Mouse (Mus musculus) activated CD4-positive, CD25-positive, alpha-beta regulatory T cell, adult 4 months (primary cell): ENCODE results near the gene Cpa5. TPM values are rescaled to one million over a fixed set of nuclear protein-coding genes. Genes with fewer than 3 reads are reported as not detected.

Experiments
- ATAC-seq: one replicate; pipeline ENCODE4 v1.8.0; 2017
- polyA plus RNA-seq, 2 experiments: library from polyadenylated mRNA; unstranded; fragments of 100-300 nt; shearing (Covaris generic); gene quantifications; one replicate each; pipeline ENCODE4 v1.2.1; 2017

The Cpa5 gene
- polyA plus RNA-seq, 2 experiments from 2014 or later: not detected

GRCm38 (mm10) chr6:30604342-30604867, 6.4 kb upstream of the Cpa5 start:
- no peak for ATAC-seq

DNA sequence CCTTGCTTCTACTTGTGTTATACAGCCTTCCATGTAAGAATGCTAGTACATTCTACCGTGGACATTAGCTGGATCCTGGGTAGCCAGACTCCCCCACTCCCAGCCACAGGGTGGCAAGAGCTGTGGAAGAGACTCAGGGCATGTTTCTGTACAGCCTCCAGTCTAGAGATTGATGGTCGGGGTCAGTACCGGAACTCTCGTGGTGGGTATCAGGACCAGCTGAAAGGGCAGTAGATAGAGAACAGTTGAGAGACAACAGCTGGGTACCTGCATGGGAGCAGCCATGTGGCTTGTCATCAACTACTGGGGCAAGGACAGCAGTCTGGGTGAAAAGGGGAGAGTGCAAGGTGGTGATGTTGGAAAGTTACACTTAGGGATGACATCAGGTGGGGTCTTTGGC, 5.7 kb upstream of the Cpa5 start:
- no peak for ATAC-seq

GRCm38 (mm10) chr6:30605672-30606071, 5.1 kb upstream of the Cpa5 start:
- ATAC-seq: no peak

DNA sequence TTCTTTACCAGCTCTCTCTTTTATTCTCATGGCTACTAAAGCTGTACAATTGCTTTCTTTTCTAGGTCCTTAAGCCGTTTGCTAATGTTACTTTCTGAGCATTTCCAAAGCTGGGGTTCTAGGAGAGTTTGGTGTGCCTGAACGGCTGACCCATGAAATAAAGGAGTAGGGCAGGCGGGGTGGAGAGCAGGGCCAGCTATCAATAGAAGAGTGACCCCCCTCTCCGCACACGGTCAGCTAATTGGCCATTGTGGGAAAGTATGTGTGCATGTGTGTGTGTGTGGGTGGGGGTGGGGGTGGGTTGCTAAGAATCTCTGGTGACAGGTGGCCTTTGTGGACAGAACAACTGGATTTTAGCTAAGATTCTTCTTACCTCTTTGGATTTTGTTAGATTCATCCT, 402 bp downstream of the Cpa5 start:
- no peak for ATAC-seq

- ATAC-seq: no peak
Measured at GRCm38 (mm10) chr6:30614251-30614650, 3.4 kb downstream of the Cpa5 start.

DNA sequence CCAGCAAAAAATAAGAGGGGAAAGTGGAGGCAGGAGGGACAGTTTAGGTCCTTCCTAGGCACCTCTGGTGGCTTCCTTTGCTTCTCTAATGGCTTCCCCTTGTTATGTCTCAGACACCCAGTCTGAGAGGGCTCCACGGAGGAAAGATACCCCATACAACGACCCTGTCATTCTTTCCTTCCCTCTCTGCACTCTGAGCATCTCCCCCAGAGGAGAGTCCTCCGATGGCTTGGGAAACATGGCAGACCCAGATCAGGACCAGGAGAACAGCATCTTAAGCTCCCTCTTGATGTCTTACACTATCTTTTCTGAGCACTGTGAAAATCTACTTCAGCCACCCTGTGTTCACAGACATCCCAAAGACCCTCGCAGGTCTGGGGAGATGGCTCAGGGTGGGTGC, 4.9 kb downstream of the Cpa5 start:
- no peak for ATAC-seq

DNA sequence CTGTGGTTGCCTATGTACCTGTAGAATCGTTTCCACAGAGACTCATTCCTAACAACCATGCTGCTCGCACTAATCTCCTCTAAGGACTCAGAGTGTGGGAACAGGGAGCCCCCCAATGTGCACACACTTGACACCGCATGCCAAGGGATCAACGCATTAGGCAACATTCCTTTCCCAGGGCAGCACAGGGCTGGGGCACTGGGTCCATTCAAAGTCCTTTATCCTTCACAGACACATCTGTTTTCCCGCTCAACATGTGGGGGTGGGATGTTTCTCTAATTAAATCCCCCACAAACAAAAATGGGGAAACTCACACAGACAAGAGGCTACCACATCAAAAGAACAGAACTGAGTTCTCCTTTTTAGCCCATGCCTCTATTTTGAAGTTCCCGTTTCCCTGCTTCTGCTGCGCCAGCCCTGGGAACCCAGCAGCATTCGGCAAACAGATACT, 5.7 kb downstream of the Cpa5 start:
- ATAC-seq: no peak

DNA sequence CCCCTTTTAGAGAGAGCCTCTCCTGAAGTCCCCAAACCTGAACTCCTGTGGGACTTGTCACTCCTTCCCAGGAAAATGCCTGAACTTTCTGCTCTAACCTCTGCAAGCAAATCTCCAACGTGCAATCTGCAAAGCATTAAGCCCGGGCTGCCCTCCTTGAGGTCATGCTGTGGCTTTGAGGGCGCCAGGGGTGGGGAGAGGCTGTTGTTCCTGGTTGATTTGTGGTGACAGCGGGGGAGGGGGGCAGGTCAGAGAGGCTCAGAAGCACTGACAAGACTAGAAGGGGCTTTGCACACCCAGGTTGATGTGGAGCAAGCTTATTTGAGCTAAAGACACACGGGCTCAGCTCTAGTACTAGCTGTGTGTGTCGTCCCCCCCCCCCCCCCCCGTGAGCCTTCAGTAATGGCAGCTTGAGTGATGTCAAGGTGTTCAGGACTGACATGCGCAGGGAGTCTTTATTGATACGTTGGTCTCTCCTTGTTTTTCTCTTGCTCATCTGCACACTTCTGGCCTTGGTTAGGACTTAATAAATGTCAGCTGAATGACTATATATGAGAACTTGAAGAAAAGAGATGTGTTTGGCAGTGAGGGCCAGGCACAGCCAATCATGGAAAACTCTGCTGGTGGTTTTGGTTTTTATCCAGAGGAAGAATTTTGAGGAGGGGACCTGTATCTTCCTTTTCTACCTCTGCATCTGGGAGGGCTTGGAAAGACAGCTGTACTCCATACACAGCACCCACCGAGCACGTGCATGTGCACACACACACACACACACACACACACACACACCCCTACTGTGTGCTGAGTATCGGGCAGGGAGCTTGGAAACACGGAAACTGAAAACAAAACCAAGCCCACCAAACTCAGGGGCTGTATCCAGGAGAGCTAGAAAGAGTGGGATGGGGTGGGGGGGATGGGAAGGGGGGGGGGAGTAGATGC, 6.5 kb downstream of the Cpa5 start:
- ATAC-seq: no peak

DNA sequence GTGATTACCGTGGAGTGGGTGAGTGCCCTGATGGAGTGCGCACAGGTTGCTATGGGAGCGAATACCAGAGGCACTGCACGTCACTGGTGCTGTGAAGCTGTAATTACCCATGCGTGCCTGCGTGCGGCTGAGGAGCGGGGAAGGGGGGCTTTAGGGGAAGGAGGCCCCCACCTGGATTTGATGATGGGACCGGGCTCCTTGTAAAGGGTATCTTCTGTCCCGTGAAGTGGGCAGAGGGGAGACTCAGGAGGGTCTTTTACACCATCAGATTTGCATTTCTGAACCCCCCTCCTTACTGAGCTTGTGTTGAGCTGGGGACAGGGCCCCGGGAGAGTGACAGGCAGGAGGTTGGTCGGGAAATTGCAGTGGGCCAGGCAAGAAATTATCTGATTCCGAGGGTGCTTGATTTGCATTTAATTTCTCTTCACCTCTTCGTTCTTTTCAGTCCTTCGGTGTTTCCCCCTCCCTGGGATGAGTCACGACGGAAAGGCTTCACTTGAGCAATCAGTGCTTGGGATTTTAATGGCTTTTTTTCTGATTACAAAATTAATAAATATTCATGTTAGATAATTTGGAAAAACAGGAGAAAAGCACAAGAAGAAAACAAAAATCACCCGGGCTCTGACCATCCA, 7.3 kb downstream of the Cpa5 start:
- no peak for ATAC-seq

GRCm38 (mm10) chr6:30618735-30619134, 7.9 kb downstream of the Cpa5 start:
- ATAC-seq: no peak

DNA sequence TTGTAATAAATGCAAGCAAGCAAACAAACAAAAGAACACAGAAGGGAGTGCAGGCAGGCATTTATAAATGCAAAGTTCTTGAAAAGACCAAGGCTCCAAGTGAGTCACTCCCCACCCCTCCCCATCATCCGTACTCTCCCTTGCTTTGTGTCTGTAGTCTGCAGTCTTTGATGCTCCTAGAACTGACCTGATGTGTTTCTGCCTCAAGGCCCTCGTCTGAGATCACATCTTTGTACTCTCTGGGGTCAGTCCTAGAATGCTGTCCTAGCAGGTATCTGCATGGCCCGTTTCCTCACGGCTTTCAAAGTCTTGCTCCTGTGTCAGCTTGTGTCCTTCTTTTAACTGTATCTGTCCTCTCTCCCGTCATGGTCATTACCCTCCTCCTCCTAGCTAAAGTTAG, 8.8 kb downstream of the Cpa5 start:
- ATAC-seq: no peak

- no peak for ATAC-seq
Measured at GRCm38 (mm10) chr6:30620591-30620990, 9.8 kb downstream of the Cpa5 start.

DNA sequence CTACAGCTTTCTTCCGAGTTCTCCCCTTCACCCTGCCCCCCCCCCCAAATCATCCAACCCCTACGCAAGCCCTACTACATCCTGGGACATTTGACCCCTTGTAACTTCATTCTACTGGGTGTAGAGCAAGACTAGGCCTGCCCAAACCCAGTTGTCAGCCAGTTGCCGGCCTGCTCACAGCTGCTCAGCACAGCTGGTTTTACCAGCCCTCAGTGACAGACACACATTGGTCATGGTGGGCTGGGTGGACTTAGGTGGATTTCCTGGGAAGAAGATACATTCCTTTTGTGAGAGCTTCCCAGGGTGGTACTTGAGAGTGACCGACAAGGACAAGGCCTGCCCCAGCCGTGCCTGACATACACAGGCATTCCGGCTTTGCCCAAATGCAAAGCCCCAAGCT, 10.2 kb downstream of the Cpa5 start:
- no peak for ATAC-seq

- ATAC-seq: no peak
Measured at GRCm38 (mm10) chr6:30621986-30622389, 11.2 kb downstream of the Cpa5 start.

- ATAC-seq: no peak
Measured at GRCm38 (mm10) chr6:30624763-30625162, 14.0 kb downstream of the Cpa5 start.

DNA sequence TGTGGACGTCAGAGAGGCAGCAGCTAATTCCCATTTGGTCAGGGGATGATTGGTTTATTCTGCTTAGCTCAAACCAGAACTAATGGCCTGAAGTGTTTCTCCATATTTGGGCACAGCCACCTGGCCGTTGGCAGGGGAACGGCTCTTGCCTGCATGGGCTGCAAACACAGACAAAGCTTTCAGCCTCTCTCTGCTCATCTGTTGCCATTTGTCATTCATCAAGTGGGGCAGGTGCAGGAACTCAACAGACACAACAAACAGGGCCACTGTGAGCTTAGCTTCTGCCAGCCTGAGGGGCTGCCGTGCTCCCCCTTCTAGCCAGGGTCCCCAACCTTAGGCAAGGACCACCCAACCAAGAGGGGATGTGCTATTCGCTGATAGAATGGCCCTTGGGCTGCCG, 17.3 kb downstream of the Cpa5 start:
- ATAC-seq: no peak

DNA sequence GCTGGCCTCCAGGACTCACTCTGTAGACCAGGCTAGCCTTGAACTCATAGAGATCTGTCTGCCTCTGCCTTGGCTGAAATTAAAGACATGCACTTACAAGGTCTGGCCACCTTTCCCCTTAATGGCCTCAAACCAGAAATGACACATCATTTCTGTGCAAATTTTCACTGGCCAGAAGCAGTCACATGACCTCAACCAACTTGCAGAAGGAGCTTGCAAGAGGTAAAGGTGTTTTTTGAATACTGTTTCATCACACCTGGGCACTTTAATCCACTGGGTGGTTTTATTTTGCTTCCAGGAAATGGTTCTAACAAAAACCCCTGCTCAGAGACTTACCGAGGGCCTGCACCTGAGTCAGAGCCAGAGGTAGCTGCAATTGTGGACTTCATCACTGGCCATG, 19.2 kb downstream of the Cpa5 start:
- no peak for ATAC-seq

DNA sequence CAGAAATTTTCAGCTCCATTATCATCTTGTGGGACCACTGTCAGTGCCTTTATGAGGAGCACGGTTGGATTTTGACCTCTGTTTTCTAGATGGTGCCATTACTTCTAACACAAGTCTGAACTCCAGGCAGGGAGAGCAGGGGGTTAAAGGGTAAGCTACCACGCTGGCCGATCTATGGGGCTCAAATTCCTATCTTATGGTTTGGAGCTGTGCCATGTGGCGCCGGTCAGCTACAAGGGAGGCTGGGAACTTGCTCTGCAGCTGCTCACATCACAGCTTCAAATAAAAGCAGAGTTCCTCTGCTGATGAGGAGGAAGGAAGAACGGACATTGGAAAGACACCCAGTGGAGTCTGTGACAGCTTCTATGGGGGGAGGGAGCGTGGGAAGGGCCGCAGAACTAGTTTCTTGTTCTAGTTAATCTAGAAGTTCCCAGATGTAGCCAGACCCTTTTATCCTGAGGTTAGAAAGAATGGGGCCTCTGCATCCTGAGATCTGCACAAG, 24.6 kb downstream of the Cpa5 start:
- no peak for ATAC-seq

GRCm38 (mm10) chr6:30636186-30636842, 25.5 kb downstream of the Cpa5 start:
- no peak for ATAC-seq

- ATAC-seq: no peak
Measured at GRCm38 (mm10) chr6:30638674-30639268, 28.0 kb downstream of the Cpa5 start, which contains the start of gene Cpa1. Cpa1 (plus strand) TSS chr6:30639218.

GRCm38 (mm10) chr6:30643694-30644460, 33.1 kb downstream of the Cpa5 start:
- no peak for ATAC-seq

- no peak for ATAC-seq
Measured at GRCm38 (mm10) chr6:30644462-30644861, 33.7 kb downstream of the Cpa5 start.
